Mouse (Mus musculus) E14TG2a.4 (cell line): ENCODE results near the gene Plxna2.

Source experiments
- CTCF ChIP-seq: conservative IDR thresholded peaks from 2 replicates; pipeline ENCODE4 v1.5.1; 2014; ENCODE audit warnings: low read length
- NANOG ChIP-seq: IDR thresholded peaks from 2 replicates; pipeline ENCODE4 v1.6.1; 2014; ENCODE audit warnings: borderline replicate concordance, low read length, mixed read lengths

DNA sequence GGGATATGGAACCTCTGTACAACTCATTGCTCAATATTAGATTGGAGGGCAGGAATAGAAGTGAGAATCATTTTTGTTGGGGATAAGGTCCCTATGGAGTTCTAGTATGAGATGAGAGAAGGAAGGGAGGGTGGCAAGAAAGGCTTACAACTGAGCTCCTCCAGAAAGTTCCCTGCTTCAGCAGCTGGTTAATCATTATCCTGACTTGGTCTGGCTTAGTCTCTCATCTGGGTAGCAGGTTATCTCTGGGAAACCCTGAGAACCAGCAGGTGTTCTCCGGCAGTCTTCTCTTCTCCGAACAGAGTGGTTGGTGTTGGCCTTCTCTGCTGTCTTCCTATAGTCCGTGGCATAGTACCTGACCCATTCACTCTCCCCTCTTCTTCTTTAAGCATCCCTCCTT, 5.6 kb downstream of the Plxna2 start:
- TF ChIP-seq CTCF, result no peak
- no peak for TF ChIP-seq NANOG
